Mouse (Mus musculus): ENCODE measurements around the gene Gm9837. TPM values are rescaled to one million over a fixed set of nuclear protein-coding genes. Genes with fewer than 3 reads are reported as not detected.

The Gm9837 gene
- total RNA-seq, 1 experiment, result not detected

DNA sequence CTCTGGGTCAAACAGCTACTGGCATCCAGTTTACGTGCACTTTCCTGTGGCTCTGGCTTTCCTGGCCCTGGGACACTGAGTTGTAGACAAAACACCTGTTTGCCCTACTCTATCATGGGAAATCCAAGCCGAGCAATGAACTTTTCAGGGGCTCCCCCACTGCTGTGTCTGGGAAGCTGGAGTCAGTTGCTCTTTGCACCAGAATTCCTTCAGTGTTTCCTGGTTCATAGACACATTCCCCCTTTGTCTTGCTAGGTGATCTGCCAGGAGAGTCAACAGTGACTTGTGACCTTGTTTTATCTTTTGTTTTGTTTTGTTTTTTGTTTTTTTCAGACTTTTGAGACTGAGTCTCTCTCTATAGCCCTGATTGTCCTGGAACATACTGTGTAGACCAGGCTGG is 18.9 kb downstream of the Gm9837 start:
- DNase-seq (ENCODE audit: low read depth, low spot score), result no peak
- Histone ChIP-seq H3K4me3 (ENCODE audit: insufficient read depth in 1 of 2, low read depth in 1 of 2, low read length in 2 of 2, poor library complexity in 1 of 2, severe bottlenecking in 1 of 2) (no peak overlapping the region), H3K36me3 (ENCODE audit: control insufficient read depth, insufficient read depth, low read length, poor library complexity, severe bottlenecking) (no peaks in the 10 kb centered on the region), H3K9ac (ENCODE audit: insufficient read depth, low read depth, low read length, poor library complexity, severe bottlenecking) (no peak overlapping the region), H3K9me3 (ENCODE audit: control insufficient read depth, insufficient read depth, low read depth, low read length) (no peaks in the 10 kb centered on the region), H3K4me1 (ENCODE audit: control insufficient read depth in 2 of 2, insufficient read depth in 2 of 2, low read length in 2 of 2, poor library complexity in 1 of 2) (no peaks in the 10 kb centered on the region), H3K27ac (ENCODE audit: insufficient read depth, low read depth, low read length, poor library complexity, severe bottlenecking) (no peak overlapping the region)
- in situ Hi-C loops (cut with MboI; ENCODE audit: low sequenced_read_pairs in 2 of 2, unreplicated experiment in 2 of 2), result no loop called here
- TF ChIP-seq HCFC1 (IDR thresholded peaks at IDR 0.05; ENCODE audit: borderline replicate concordance, insufficient read depth, low read length), result no peak

DNA sequence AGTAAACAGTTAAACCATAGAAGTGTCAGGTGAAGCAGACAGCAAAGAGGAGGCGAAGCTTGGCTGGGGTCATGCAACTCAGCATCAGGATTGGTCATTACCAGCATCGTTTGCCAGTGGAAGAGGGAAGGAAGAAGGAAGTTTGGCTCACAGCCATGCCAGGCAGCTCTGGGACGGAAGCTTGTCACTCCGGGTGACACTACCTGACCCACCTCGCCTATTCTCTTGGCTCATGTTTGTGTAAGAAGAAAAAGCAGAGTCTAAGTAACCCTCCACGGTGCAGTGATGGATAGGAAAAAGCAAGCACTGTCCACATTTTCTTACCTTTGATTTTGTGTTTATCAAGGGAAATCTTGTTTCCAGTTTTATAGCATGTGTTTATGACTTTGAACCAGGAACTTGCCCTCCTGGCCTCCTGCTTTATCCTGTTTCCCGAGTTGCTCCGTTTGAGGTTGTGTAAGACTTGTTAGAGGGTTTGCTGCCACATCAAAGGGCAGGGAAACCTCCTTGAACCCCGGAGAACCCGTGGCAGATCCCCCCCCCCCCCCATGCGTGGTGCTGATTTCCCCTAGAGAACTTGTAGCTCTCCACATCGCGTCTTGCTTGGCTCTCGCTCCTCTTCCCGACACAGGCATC is 20.1 kb downstream of the Gm9837 start:
- no peak overlapping the region for H3K27ac ChIP-seq (ENCODE audit: insufficient read depth, low read depth, low read length, poor library complexity, severe bottlenecking)
- no peak for DNase-seq (ENCODE audit: low read depth, low spot score)
- in situ Hi-C loops (cut with MboI; ENCODE audit: low sequenced_read_pairs in 2 of 2, unreplicated experiment in 2 of 2), result no loop called here
- no peaks in the 10 kb centered on the region for H3K36me3 ChIP-seq (ENCODE audit: control insufficient read depth, insufficient read depth, low read length, poor library complexity, severe bottlenecking)
- H3K9me3 ChIP-seq (ENCODE audit: control insufficient read depth, insufficient read depth, low read depth, low read length), result no peaks in the 10 kb centered on the region
- H3K4me1 ChIP-seq (ENCODE audit: control insufficient read depth in 2 of 2, insufficient read depth in 2 of 2, low read length in 2 of 2, poor library complexity in 1 of 2), result peaks cover 0 to 5% of the 10 kb centered on the region in 2 experiments; a peak in 1 of 4 replicates
- TF ChIP-seq ZC3H11A (IDR thresholded peaks at IDR 0.05; ENCODE audit: borderline replicate concordance, low read depth, low read length), result no peak
- no peak for TF ChIP-seq MAFK (IDR thresholded peaks at IDR 0.05; ENCODE audit: insufficient read depth, low read depth, low read length)
- no peak for TF ChIP-seq HCFC1 (IDR thresholded peaks at IDR 0.05; ENCODE audit: borderline replicate concordance, insufficient read depth, low read length)
- no peak for TF ChIP-seq CHD2 (IDR thresholded peaks at IDR 0.05; ENCODE audit: low read depth, low read length)
- TF ChIP-seq ZNF384 (IDR thresholded peaks at IDR 0.05; ENCODE audit: low read depth, low read length), result no peak
- H3K9ac ChIP-seq (ENCODE audit: insufficient read depth, low read depth, low read length, poor library complexity, severe bottlenecking), result no peak overlapping the region
- no peak overlapping the region for H3K4me3 ChIP-seq (ENCODE audit: insufficient read depth in 1 of 2, low read depth in 1 of 2, low read length in 2 of 2, poor library complexity in 1 of 2, severe bottlenecking in 1 of 2)

DNA sequence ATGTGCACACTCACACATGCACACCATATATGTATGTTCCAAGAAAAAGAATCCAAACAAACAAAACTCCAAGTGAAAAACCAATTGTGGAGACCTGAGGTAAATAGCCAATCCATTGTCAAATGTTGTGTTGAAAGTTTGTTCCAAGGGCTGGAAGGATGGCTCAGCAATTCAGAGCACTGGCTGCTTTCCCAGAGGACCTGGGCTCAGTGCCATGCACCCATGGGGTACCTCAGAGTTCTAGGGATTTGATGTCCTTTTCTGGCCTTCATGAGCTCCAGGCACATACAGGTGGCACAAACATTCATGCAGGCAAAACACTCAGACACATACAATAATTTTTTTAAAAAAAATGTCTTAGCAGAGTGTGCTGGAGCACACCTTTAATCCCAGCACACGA is 21.8 kb downstream of the Gm9837 start:
- Histone ChIP-seq H3K27ac (ENCODE audit: insufficient read depth, low read depth, low read length, poor library complexity, severe bottlenecking) (no peak overlapping the region), H3K4me3 (ENCODE audit: insufficient read depth in 1 of 2, low read depth in 1 of 2, low read length in 2 of 2, poor library complexity in 1 of 2, severe bottlenecking in 1 of 2) (no peak overlapping the region), H3K36me3 (ENCODE audit: control insufficient read depth, insufficient read depth, low read length, poor library complexity, severe bottlenecking) (no peaks in the 10 kb centered on the region), H3K9me3 (ENCODE audit: control insufficient read depth, insufficient read depth, low read depth, low read length) (no peaks in the 10 kb centered on the region), H3K9ac (ENCODE audit: insufficient read depth, low read depth, low read length, poor library complexity, severe bottlenecking) (no peak overlapping the region), H3K4me1 (ENCODE audit: control insufficient read depth in 2 of 2, insufficient read depth in 2 of 2, low read length in 2 of 2, poor library complexity in 1 of 2) (peaks cover 0 to 5% of the 10 kb centered on the region in 2 experiments; a peak in 1 of 4 replicates)
- no peak for DNase-seq (ENCODE audit: low read depth, low spot score)
- in situ Hi-C loops (cut with MboI; ENCODE audit: low sequenced_read_pairs in 2 of 2, unreplicated experiment in 2 of 2), result no loop called here
- no peak for TF ChIP-seq HCFC1 (IDR thresholded peaks at IDR 0.05; ENCODE audit: borderline replicate concordance, insufficient read depth, low read length)
- TF ChIP-seq ZNF384 (IDR thresholded peaks at IDR 0.05; ENCODE audit: low read depth, low read length), result no peak
- no peak for TF ChIP-seq CHD2 (IDR thresholded peaks at IDR 0.05; ENCODE audit: low read depth, low read length)
- no peak for TF ChIP-seq MAFK (IDR thresholded peaks at IDR 0.05; ENCODE audit: insufficient read depth, low read depth, low read length)
- TF ChIP-seq ZC3H11A (IDR thresholded peaks at IDR 0.05; ENCODE audit: borderline replicate concordance, low read depth, low read length), result no peak

DNA sequence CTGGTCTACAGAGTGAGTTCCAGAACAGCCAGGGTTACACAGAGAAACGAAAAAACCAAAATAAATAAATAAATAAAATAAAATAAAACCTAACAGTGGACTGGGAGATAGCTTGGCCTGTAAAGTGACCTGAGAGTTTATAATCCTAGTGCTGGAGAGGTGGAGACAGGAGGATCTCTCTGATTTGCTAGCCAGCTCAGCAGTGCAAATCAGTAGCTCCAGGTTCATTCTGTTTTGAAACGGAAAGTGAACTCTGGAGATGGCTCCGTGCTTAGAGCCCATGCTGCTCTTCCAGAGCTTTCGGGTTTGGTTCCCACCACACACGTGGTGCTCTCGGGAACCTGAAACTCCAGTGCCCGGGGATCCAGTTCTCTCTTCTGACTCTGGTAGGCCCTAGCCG is 22.3 kb downstream of the Gm9837 start:
- H3K9me3 ChIP-seq (ENCODE audit: control insufficient read depth, insufficient read depth, low read depth, low read length), result no peaks in the 10 kb centered on the region
- H3K4me3 ChIP-seq (ENCODE audit: insufficient read depth in 1 of 2, low read depth in 1 of 2, low read length in 2 of 2, poor library complexity in 1 of 2, severe bottlenecking in 1 of 2), result no peak overlapping the region
- H3K4me1 ChIP-seq (ENCODE audit: control insufficient read depth in 2 of 2, insufficient read depth in 2 of 2, low read length in 2 of 2, poor library complexity in 1 of 2), result peaks cover 0 to 5% of the 10 kb centered on the region in 2 experiments; a peak in 1 of 4 replicates
- in situ Hi-C loops (cut with MboI; ENCODE audit: low sequenced_read_pairs in 2 of 2, unreplicated experiment in 2 of 2), result no loop called here
- DNase-seq (ENCODE audit: low read depth, low spot score), result no peak
- H3K9ac ChIP-seq (ENCODE audit: insufficient read depth, low read depth, low read length, poor library complexity, severe bottlenecking), result no peak overlapping the region
- H3K36me3 ChIP-seq (ENCODE audit: control insufficient read depth, insufficient read depth, low read length, poor library complexity, severe bottlenecking), result no peaks in the 10 kb centered on the region
- TF ChIP-seq ZC3H11A (IDR thresholded peaks at IDR 0.05; ENCODE audit: borderline replicate concordance, low read depth, low read length), result no peak
- TF ChIP-seq MAFK (IDR thresholded peaks at IDR 0.05; ENCODE audit: insufficient read depth, low read depth, low read length), result no peak
- TF ChIP-seq HCFC1 (IDR thresholded peaks at IDR 0.05; ENCODE audit: borderline replicate concordance, insufficient read depth, low read length), result no peak
- no peak for TF ChIP-seq CHD2 (IDR thresholded peaks at IDR 0.05; ENCODE audit: low read depth, low read length)
- TF ChIP-seq ZNF384 (IDR thresholded peaks at IDR 0.05; ENCODE audit: low read depth, low read length), result no peak
- H3K27ac ChIP-seq (ENCODE audit: insufficient read depth, low read depth, low read length, poor library complexity, severe bottlenecking), result no peak overlapping the region

DNA sequence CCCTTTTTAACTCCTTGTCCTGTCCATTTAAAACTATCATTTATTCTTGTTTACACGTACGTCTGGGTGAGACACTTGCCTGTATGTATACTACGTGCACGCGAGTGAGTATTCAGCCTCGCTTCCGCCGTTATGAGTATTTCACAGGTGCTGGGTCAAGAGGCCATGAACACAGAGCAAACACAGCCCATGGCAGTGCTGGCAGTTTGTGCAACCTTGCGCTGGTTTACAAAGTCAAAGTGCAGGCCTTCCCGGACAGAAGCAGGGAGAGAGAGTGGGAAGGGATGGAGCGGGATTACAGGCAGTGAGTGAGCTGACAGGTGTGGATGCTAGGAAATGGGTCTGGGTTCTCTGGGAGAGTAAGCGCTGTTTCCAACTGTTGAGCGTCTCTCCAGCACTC is 24.1 kb downstream of the Gm9837 start:
- Histone ChIP-seq H3K36me3 (ENCODE audit: control insufficient read depth, insufficient read depth, low read length, poor library complexity, severe bottlenecking) (no peaks in the 10 kb centered on the region), H3K4me1 (ENCODE audit: control insufficient read depth in 2 of 2, insufficient read depth in 2 of 2, low read length in 2 of 2, poor library complexity in 1 of 2) (peaks cover 0 to 6% of the 10 kb centered on the region in 2 experiments; a peak in 1 of 4 replicates), H3K9ac (ENCODE audit: insufficient read depth, low read depth, low read length, poor library complexity, severe bottlenecking) (no peak overlapping the region), H3K27ac (ENCODE audit: insufficient read depth, low read depth, low read length, poor library complexity, severe bottlenecking) (no peak overlapping the region), H3K9me3 (ENCODE audit: control insufficient read depth, insufficient read depth, low read depth, low read length) (no peaks in the 10 kb centered on the region), H3K4me3 (ENCODE audit: insufficient read depth in 1 of 2, low read depth in 1 of 2, low read length in 2 of 2, poor library complexity in 1 of 2, severe bottlenecking in 1 of 2) (no peak overlapping the region)
- DNase-seq (ENCODE audit: low read depth, low spot score), result no peak
- in situ Hi-C loops (cut with MboI; ENCODE audit: low sequenced_read_pairs in 2 of 2, unreplicated experiment in 2 of 2), result no loop called here
- TF ChIP-seq ZC3H11A (IDR thresholded peaks at IDR 0.05; ENCODE audit: borderline replicate concordance, low read depth, low read length) (no peak), MAFK (IDR thresholded peaks at IDR 0.05; ENCODE audit: insufficient read depth, low read depth, low read length) (no peak), HCFC1 (IDR thresholded peaks at IDR 0.05; ENCODE audit: borderline replicate concordance, insufficient read depth, low read length) (no peak), CHD2 (IDR thresholded peaks at IDR 0.05; ENCODE audit: low read depth, low read length) (no peak), ZNF384 (IDR thresholded peaks at IDR 0.05; ENCODE audit: low read depth, low read length) (no peak)
